15 mouse cellular contexts compared by ENCODE assay signal in genomic region chr2:74925968-74926814, GRCm38 (mm10).
DNase-seq lines count a peak whose midpoint lies in the region; ATAC-seq lines count a peak whose summit lies in the region.
"Had no signal": no experiment of that assay in that cellular context is flagged by ENCODE, and none has a peak within 500 bp of the region (broad histone marks: within the 10 kb centered on the region; RNA-seq: fewer than 3 reads in every experiment).

No protein-coding gene starts in this region.

- H3K36me3 ChIP-seq in embryonic facial prominence, embryonic 14.5 days (ENCODE audit: control insufficient read depth, insufficient read depth, low read length) = no peaks in the 10 kb centered on the region
- H3K36me3 ChIP-seq: hindbrain, embryonic 12.5 days had no signal

- intact Hi-C loops in left cerebral cortex, postnatal 25 days (cut with DNase I) = no loop called here

- no peak overlapping the region for H3K9ac ChIP-seq in embryonic facial prominence, embryonic 14.5 days (ENCODE audit: low read depth, low read length)
- H3K9ac ChIP-seq: hindbrain, embryonic 12.5 days had no signal

- 64% methylated on average over 22 of the region's 22 CpGs for WGBS in embryonic facial prominence, embryonic 14.5 days

- H3K4me1 ChIP-seq in embryonic facial prominence, embryonic 14.5 days (ENCODE audit: control insufficient read depth, insufficient read depth, low read length) = peaks cover 7% of the 10 kb centered on the region

- peak overlapping the region; percentile 8; the same call in 1 of the 2 replicates for H3K4me2 ChIP-seq in embryonic facial prominence, embryonic 14.5 days (ENCODE audit: low read depth, low read length)
- H3K4me2 ChIP-seq: hindbrain, embryonic 12.5 days had no signal

- H3K4me3 ChIP-seq in embryonic facial prominence, embryonic 14.5 days (ENCODE audit: low read depth, low read length) = no peak overlapping the region
- H3K4me3 ChIP-seq: erythroblast, embryonic 14.5 days; hindbrain, embryonic 12.5 days had no signal

- H3K27me3 ChIP-seq in embryonic facial prominence, embryonic 14.5 days (replicated peaks; ENCODE audit: control insufficient read depth, insufficient read depth, low read length) = no peaks in the 10 kb centered on the region; the same call in none of the 2 replicates
- H3K27me3 ChIP-seq: hindbrain, embryonic 12.5 days had no signal

- H3K27ac ChIP-seq in embryonic facial prominence, embryonic 14.5 days (replicated peaks; ENCODE audit: low read depth, low read length) = no peak overlapping the region
- H3K27ac ChIP-seq: hindbrain, embryonic 12.5 days had no signal

- DNase-seq in frontal cortex, postnatal 10 days (ENCODE audit: low spot score in 2 of 2) = no peak
- DNase-seq in layer of hippocampus, adult 11-12 months (ENCODE audit: low spot score) = peak; percentile 12
- no peak for DNase-seq in layer of hippocampus, postnatal 25 days (ENCODE audit: extremely low spot score in 1 of 2, low spot score in 1 of 2)
- peak; percentile 73 for DNase-seq in embryonic facial prominence, embryonic 14.5 days (ENCODE audit: low spot score)
- DNase-seq in left cerebral cortex, postnatal 25 days (ENCODE audit: low spot score in 2 of 2) = no peak
- no peak for DNase-seq in adipocyte (ENCODE audit: low spot score)
- DNase-seq: adrenal gland, postnatal 14 days; gastrocnemius, postnatal 36 days; kidney, adult 11 months; midbrain, embryonic 14.5 days; thymus, postnatal 36 days had no signal

- peak; percentile 62 for ATAC-seq in frontal cortex, adult (ENCODE audit: low TSS enrichment)
- ATAC-seq in embryonic facial prominence, embryonic 14.5 days (ENCODE audit: low read depth) = peak; percentile 81
- ATAC-seq in megakaryocyte progenitor cell, adult 5-6 weeks (replicated peaks; ENCODE audit: poor library complexity) = peak; percentile 83

- no peaks in the 10 kb centered on the region for H3K9me3 ChIP-seq in embryonic facial prominence, embryonic 14.5 days (ENCODE audit: control insufficient read depth, low read length)
- H3K9me3 ChIP-seq: hindbrain, embryonic 12.5 days had no signal

Comparison
In these comparisons a context has a peak if more than half of its experiments do, and no peak if none do; other contexts are left out.
1. DNase-seq: peak in layer of hippocampus, adult 11-12 months (single experiment) and embryonic facial prominence, embryonic 14.5 days (single experiment); none in frontal cortex, postnatal 10 days (0 of 2), layer of hippocampus, postnatal 25 days (0 of 2), left cerebral cortex, postnatal 25 days (0 of 2) and adipocyte (single experiment).
2. Peak in every context shown above with its lines, with median percentiles within 50 percentile points of each other: ATAC-seq.